Mouse (Mus musculus) kidney, adult 2 months (tissue): ENCODE data around the gene Vmn1r19.

Experiments used
- CTCF ChIP-seq: fragments of 200-500 bp; conservative IDR thresholded peaks from 2 replicates; pipeline ENCODE4 v1.5.1; 2011; ENCODE audit warnings: low read depth, mild to moderate bottlenecking, control low read depth, low read length, moderate library complexity, mixed read lengths; ENCODE audit not compliant: insufficient read depth, insufficient read length
- POLR2A ChIP-seq: fragments of 200-500 bp; IDR thresholded peaks from one replicate; pipeline ENCODE4 v1.6.1; 2011; ENCODE audit warnings: low read depth, low read length, control low read depth

DNA sequence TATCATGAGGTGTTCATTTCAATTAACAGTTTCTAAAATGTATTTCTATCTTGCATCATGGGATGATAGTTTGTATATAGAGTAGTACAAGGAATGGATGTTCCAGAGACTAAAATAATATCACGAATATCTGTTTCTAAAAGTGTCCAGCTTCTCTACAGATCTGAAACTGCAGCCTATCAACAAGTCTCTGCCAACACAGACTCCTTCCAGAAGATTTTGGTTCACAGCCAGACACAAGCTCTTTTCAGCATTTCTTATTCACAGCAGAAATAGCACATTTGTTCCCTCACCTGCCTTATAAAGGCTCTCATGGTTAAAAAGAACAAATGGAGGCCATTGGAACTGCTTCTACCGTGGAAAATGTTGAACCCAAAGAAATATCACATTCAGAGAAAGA is 46.7 kb upstream of the Vmn1r19 start:
- TF ChIP-seq POLR2A (no peak), CTCF (no peak)
